Mouse (Mus musculus) heart, embryonic 15.5 days (tissue): ENCODE measurements around the gene Elmsan1. TPM values are rescaled to one million over a fixed set of nuclear protein-coding genes. Genes with fewer than 3 reads are reported as not detected.

Experiments used
- ATAC-seq: fragments of 200-750 bp; cut with Nextera tagmentation; replicated peaks from 2 replicates; pipeline ENCODE4 v1.8.0; 2017; ENCODE audit warnings: low read depth, moderate TSS enrichment; ENCODE audit not compliant: insufficient number of reproducible peaks, insufficient read depth, low FRiP score
- H3K27ac ChIP-seq: fragments of 300-500 bp; sonication (generic); 2 replicates; pipeline ENCODE4 v1.5.1; 2015; ENCODE audit warnings: mild to moderate bottlenecking, inconsistent platforms
- H3K27me3 ChIP-seq: fragments of 300-500 bp; sonication (generic); 2 replicates; pipeline ENCODE4 v1.6.1; 2015; ENCODE audit warnings: inconsistent platforms
- H3K36me3 ChIP-seq: fragments of 300-500 bp; sonication (generic); 2 replicates; pipeline ENCODE4 v1.6.1; 2015; ENCODE audit warnings: mild to moderate bottlenecking, inconsistent platforms
- H3K4me1 ChIP-seq: fragments of 300-500 bp; sonication (generic); replicated peaks from 2 replicates; pipeline ENCODE4 v1.6.1; 2015; ENCODE audit warnings: inconsistent platforms
- H3K4me2 ChIP-seq: fragments of 300-500 bp; sonication (generic); 2 replicates; pipeline ENCODE4 v1.6.1; 2015; ENCODE audit warnings: inconsistent platforms, mild to moderate bottlenecking, moderate library complexity
- H3K4me3 ChIP-seq: fragments of 300-500 bp; sonication (generic); 2 replicates; pipeline ENCODE4 v1.5.1; 2015; ENCODE audit warnings: mild to moderate bottlenecking, inconsistent platforms
- H3K9ac ChIP-seq: fragments of 300-500 bp; sonication (generic); 2 replicates; pipeline ENCODE4 v1.6.1; 2015; ENCODE audit warnings: mild to moderate bottlenecking, inconsistent platforms
- H3K9me3 ChIP-seq: fragments of 300-500 bp; sonication (generic); replicated peaks from 2 replicates; pipeline ENCODE4 v1.6.1; 2016; ENCODE audit warnings: inconsistent platforms
- WGBS: fragments of 180-500 bp; shearing (Covaris S2); methylation state at CpG from one replicate; pipeline ENCODE4 v1.1.7; 2015; ENCODE audit warnings: mixed read lengths; 5-methylcytosine and 5-hydroxymethylcytosine counted together
- polyA plus RNA-seq: library from polyadenylated mRNA; unstranded; fragments of >200 nt; fragmentation: Nextera tagmentation; extraction: Ambion mirVana; gene quantifications from 2 replicates; pipeline ENCODE4 v1.2.1, GENCODE M21; 2015

Gene Elmsan1
- polyA plus RNA-seq, 1 experiment from 2014 or later = 6.0 TPM

DNA sequence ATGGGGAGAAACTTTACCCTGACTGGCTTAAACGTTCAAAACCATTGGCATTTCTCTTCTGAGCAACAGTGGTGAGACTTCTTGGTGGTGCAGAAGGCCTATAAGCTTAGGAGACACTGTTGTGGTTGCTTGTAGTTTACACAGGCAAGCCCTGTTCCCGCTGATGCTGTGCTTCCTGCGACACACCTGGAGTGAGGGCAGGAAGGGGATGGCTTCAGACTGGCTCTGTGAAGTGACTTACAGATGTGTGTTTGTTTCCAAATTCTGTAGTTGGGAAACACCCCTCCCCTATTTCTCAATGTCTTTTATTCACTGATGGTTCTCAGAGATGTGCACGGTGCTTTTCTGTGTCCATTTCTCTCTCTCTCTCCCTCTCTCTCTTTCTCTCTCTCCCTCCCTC lies 78.5 kb downstream of the Elmsan1 start:
- WGBS = 66% methylated on average over 4 of the region's 4 CpGs
- H3K4me2 ChIP-seq = no peak overlapping the region
- ATAC-seq = no peak
- no peak overlapping the region for H3K27ac ChIP-seq
- no peak overlapping the region for H3K9ac ChIP-seq
- no peaks in the 10 kb centered on the region for H3K4me1 ChIP-seq
- no peaks in the 10 kb centered on the region for H3K27me3 ChIP-seq
- no peaks in the 10 kb centered on the region for H3K9me3 ChIP-seq
- no peak overlapping the region for H3K4me3 ChIP-seq
- peaks cover 19% of the 10 kb centered on the region; the same call in 1 of the 2 replicates for H3K36me3 ChIP-seq

- Histone ChIP-seq H3K4me2 (no peak overlapping the region), H3K27ac (no peak overlapping the region), H3K9me3 (no peaks in the 10 kb centered on the region), H3K4me1 (no peaks in the 10 kb centered on the region), H3K4me3 (no peak overlapping the region), H3K9ac (no peak overlapping the region), H3K27me3 (no peaks in the 10 kb centered on the region), H3K36me3 (peaks cover 15% of the 10 kb centered on the region; the same call in 1 of the 2 replicates)
- WGBS = 79% methylated on average over 7 of the region's 7 CpGs
- ATAC-seq = no peak
Observed at GRCm38 (mm10) chr12:84137131-84137530, 81.5 kb downstream of the Elmsan1 start.

DNA sequence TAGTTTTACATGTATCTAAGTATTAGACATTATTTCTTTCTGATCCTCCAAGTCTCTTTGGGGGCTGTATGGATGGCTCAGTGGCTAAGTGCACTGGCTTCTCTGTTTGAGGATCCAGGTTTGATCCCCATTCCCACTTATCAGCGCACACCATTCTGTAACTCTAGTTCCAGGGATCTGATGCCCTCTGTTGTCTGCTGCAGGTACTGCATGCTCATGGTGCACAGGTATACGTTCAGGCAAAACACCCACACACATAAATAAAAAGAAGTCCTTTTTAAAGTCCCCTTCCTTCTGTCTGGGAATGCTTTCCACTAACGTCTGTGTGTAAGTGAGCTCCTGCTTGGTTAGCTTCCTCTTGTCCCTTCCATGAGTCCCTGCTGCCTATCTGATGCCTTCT lies 86.4 kb downstream of the Elmsan1 start:
- WGBS = 67% methylated on average over 3 of the region's 3 CpGs
- H3K36me3 ChIP-seq = peaks cover 16% of the 10 kb centered on the region; the same call in 1 of the 2 replicates
- no peak for ATAC-seq

GRCm38 (mm10) chr12:84129931-84130330 lies 88.8 kb downstream of the Elmsan1 start:
- H3K9me3 ChIP-seq = no peaks in the 10 kb centered on the region
- no peak overlapping the region for H3K4me3 ChIP-seq
- no peak overlapping the region for H3K4me2 ChIP-seq
- no peaks in the 10 kb centered on the region for H3K4me1 ChIP-seq
- H3K9ac ChIP-seq = no peak overlapping the region
- no peak for ATAC-seq
- no peak overlapping the region for H3K27ac ChIP-seq
- no peaks in the 10 kb centered on the region for H3K27me3 ChIP-seq
- peaks cover 8% of the 10 kb centered on the region; the same call in 1 of the 2 replicates for H3K36me3 ChIP-seq
- WGBS = 83% methylated on average over 8 of the region's 8 CpGs

More for the DNA sequence above, 86.4 kb downstream of the Elmsan1 start:
- Histone ChIP-seq H3K27ac (no peak overlapping the region), H3K4me1 (no peaks in the 10 kb centered on the region), H3K4me3 (no peak overlapping the region), H3K9me3 (no peaks in the 10 kb centered on the region), H3K9ac (no peak overlapping the region), H3K4me2 (no peak overlapping the region), H3K27me3 (no peaks in the 10 kb centered on the region)

DNA sequence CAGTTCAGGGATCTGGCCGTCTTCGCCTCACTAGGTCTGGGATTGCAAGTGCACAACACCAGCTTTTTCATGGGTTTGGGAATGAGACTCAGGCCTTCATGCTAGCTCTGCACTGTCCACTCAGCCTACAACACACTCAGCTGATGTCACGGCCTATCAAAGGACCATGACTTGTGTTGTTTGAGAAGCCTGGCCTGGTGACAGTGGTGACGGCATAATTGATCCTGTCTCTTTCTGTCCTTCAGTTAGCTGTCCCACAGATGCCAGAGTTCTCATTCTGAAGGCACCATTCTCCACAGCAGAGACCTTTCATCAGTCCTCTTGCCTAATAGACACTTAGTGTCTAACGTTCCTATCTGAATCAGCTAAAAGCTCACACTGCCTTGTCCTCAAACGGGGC lies 90.1 kb downstream of the Elmsan1 start:
- no peak for ATAC-seq
- Histone ChIP-seq H3K27me3 (no peaks in the 10 kb centered on the region), H3K4me1 (no peaks in the 10 kb centered on the region), H3K36me3 (peaks cover 8% of the 10 kb centered on the region; the same call in 1 of the 2 replicates), H3K4me3 (no peak overlapping the region), H3K4me2 (no peak overlapping the region), H3K27ac (no peak overlapping the region), H3K9me3 (no peaks in the 10 kb centered on the region), H3K9ac (no peak overlapping the region)
- 79% methylated on average over 6 of the region's 6 CpGs for WGBS

DNA sequence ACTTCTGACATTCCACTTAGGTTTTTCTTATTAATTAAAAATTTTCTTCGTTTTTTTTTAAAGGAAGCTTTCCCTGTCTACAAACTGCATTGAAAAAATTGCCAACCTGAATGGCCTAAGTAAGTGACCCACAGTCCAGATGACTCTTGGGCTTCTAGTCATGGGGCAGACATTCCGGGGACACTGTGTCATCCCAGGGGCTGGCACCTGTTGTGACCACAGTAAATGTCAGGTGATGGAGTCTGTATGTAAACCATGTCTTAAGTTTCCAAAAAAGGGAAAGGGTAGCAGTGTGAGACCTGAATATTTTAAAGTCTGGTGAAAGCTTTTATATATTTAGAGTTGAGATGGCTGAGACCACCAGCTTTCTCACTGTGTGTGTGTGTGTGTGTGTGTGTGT lies 91.8 kb downstream of the Elmsan1 start:
- peaks cover 6% of the 10 kb centered on the region; the same call in 1 of the 2 replicates for H3K36me3 ChIP-seq
- no peaks in the 10 kb centered on the region for H3K4me1 ChIP-seq
- H3K9me3 ChIP-seq = no peaks in the 10 kb centered on the region
- H3K27me3 ChIP-seq = no peaks in the 10 kb centered on the region
- no peak overlapping the region for H3K9ac ChIP-seq
- 66% methylated on average over 2 of the region's 2 CpGs for WGBS
- H3K4me3 ChIP-seq = no peak overlapping the region
- no peak for ATAC-seq
- no peak overlapping the region for H3K27ac ChIP-seq
- H3K4me2 ChIP-seq = no peak overlapping the region

GRCm38 (mm10) chr12:84125892-84126291 lies 92.8 kb downstream of the Elmsan1 start:
- H3K27ac ChIP-seq = no peak overlapping the region

DNA sequence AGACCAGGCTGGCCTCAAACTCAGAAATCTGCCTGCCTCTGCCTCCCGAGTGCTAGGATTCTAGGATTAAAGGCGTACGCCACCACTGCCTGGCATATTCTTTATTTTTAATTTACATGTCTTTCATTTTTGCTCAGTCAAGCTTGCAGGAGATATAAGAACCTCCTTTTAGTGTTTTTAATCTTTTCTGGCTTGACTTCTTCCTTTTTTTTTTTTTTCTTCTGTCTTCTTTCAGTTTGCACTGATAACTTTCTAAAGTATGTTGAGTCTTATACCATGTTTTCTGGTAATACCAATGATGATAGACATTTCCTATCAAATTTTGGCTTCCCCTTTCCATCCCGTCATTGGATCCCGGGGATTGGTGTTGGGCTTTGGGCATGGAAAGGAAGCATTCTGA lies 99.1 kb downstream of the Elmsan1 start:
- Histone ChIP-seq H3K9me3 (no peaks in the 10 kb centered on the region), H3K27me3 (no peaks in the 10 kb centered on the region), H3K9ac (no peak overlapping the region), H3K4me3 (no peak overlapping the region), H3K4me2 (no peak overlapping the region), H3K36me3 (no peaks in the 10 kb centered on the region), H3K27ac (no peak overlapping the region), H3K4me1 (peaks cover 8% of the 10 kb centered on the region)
- 93% methylated on average over 5 of the region's 5 CpGs for WGBS
- ATAC-seq = no peak

More at GRCm38 (mm10) chr12:84125892-84126291, 92.8 kb downstream of the Elmsan1 start:
- Histone ChIP-seq H3K4me1 (no peaks in the 10 kb centered on the region), H3K4me2 (no peak overlapping the region), H3K9ac (no peak overlapping the region), H3K9me3 (no peaks in the 10 kb centered on the region), H3K27me3 (no peaks in the 10 kb centered on the region), H3K36me3 (peaks cover 6% of the 10 kb centered on the region; the same call in 1 of the 2 replicates), H3K4me3 (no peak overlapping the region)
- WGBS = 74% methylated on average over 12 of the region's 12 CpGs
- no peak for ATAC-seq

DNA sequence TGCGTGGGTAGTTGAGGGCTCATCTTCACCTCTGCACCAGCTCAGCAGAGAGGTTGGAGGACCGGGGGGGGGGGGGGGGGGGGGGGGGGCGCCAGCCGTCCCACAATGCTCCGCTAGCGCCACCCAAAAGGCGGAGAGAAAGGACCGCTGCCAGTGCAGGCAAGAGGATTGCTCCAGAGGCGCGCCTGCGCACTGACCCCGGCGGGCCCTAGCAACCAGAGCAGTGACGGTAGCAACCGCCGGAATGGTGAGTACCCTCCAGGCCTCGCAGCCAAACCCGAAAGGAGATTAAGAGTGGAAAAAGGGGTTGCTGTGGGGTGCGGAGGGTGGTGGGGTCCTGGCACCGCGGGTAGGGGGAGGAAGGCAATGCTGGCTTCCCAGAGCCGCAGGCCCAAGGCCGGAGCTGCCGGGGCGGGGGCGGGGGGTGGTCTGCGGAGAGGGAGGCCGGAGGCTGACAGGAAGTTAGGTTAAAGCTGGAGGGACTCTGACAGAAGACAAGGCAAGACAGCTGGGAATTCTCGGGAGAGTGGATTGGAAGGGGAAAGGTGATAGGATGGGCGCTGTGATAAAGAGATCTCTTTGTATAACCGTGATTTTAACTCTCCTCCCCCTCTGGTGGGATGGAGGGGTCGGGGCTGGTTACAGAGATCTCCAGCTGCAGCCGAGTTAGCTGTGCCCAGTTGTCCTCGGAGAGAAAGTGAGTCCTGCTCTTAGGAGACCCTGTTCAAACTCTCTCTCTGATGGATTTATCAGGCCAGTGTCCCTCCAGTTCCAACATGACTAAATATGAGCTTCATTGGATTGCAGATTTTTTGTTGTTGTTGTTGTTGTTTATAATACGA lies 104.3 kb downstream of the Elmsan1 start, which contains the start of gene Dnal1:
Gene Dnal1 (plus strand): TSS at position 214 of the 842 bp plus-strand sequence.
- peak; percentile 95 for ATAC-seq
- Histone ChIP-seq H3K4me1 (peaks cover 10% of the 10 kb centered on the region), H3K27me3 (no peaks in the 10 kb centered on the region), H3K4me2 (peak within 1 kb of the TSS; percentile 84), H3K36me3 (no peaks in the 10 kb centered on the region), H3K9me3 (no peaks in the 10 kb centered on the region), H3K4me3 (peak within 1 kb of the TSS; percentile 93), H3K9ac (peak within 1 kb of the TSS; percentile 82), H3K27ac (peak within 1 kb of the TSS; percentile 67)
- 2% methylated on average over 31 of the region's 35 CpGs for WGBS

GRCm38 (mm10) chr12:84113676-84114075 lies 105.0 kb downstream of the Elmsan1 start:
- Histone ChIP-seq H3K4me1 (peaks cover 10% of the 10 kb centered on the region), H3K4me2 (peak overlapping the region; percentile 84), H3K27ac (no peak overlapping the region), H3K27me3 (no peaks in the 10 kb centered on the region), H3K9me3 (no peaks in the 10 kb centered on the region), H3K36me3 (no peaks in the 10 kb centered on the region), H3K4me3 (peak overlapping the region; percentile 93), H3K9ac (no peak overlapping the region)
- WGBS = 44% methylated on average over 6 of the region's 6 CpGs
- ATAC-seq = no peak

DNA sequence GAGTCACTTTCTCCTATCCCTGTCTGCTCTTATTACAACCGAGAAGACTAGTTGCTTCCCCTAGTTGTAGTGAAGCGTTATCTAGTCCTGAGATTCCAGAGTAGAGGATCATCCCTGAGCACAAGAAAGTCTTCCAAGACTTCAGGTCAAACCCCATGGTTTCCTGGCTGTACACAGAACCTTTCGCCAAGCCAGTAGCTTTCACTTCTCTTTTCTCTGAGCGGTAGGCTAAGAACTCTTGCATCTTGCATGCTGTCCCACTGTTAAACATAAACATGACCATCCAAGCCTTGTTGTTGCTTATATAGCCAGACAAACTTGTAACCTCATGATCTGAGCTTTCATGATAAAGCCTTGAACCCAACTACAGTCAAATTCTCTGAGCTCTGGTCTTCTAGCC lies 107.9 kb downstream of the Elmsan1 start:
- Histone ChIP-seq H3K36me3 (no peaks in the 10 kb centered on the region), H3K4me2 (no peak overlapping the region), H3K4me3 (no peak overlapping the region), H3K27me3 (no peaks in the 10 kb centered on the region), H3K9me3 (no peaks in the 10 kb centered on the region), H3K27ac (no peak overlapping the region), H3K9ac (no peak overlapping the region), H3K4me1 (peaks cover 10% of the 10 kb centered on the region)
- no peak for ATAC-seq
- 88% methylated on average over 4 of the region's 4 CpGs for WGBS

GRCm38 (mm10) chr12:84109924-84110323 lies 108.8 kb downstream of the Elmsan1 start:
- no peak overlapping the region for H3K27ac ChIP-seq
- 75% methylated on average over 1 of the region's 1 CpGs for WGBS
- no peak overlapping the region for H3K9ac ChIP-seq
- no peaks in the 10 kb centered on the region for H3K27me3 ChIP-seq
- H3K4me1 ChIP-seq = peaks cover 5% of the 10 kb centered on the region
- H3K36me3 ChIP-seq = no peaks in the 10 kb centered on the region
- no peak for ATAC-seq
- H3K9me3 ChIP-seq = no peaks in the 10 kb centered on the region
- H3K4me2 ChIP-seq = no peak overlapping the region
- no peak overlapping the region for H3K4me3 ChIP-seq
